Mouse (Mus musculus) embryonic facial prominence, embryonic 11.5 days (tissue): ENCODE measurements around the gene Sec61b. TPM values are rescaled to one million over a fixed set of nuclear protein-coding genes. Genes with fewer than 3 reads are reported as not detected.

Experiments used
- ATAC-seq: fragments of 200-750 bp; cut with Nextera tagmentation; replicated peaks from 2 replicates; pipeline ENCODE4 v1.8.0; 2017; ENCODE audit warnings: low read depth; ENCODE audit not compliant: insufficient number of reproducible peaks, low FRiP score, low TSS enrichment
- DNase-seq: peaks from one replicate; pipeline ENCODE4 v3.0.0-alpha.2; 2015; ENCODE audit warnings: low spot score
- H3K27ac ChIP-seq: fragments of 300-500 bp; sonication (generic); replicated peaks from 2 replicates; pipeline ENCODE4 v1.5.1; 2014; ENCODE audit warnings: mild to moderate bottlenecking, low read depth, low read length, control low read depth
- H3K27me3 ChIP-seq: fragments of 300-500 bp; sonication (generic); 2 replicates; pipeline ENCODE4 v1.6.1; 2014; ENCODE audit warnings: mild to moderate bottlenecking, low read length, moderate library complexity, mixed read lengths; ENCODE audit not compliant: control insufficient read depth, insufficient read depth
- H3K36me3 ChIP-seq: fragments of 300-500 bp; sonication (generic); replicated peaks from 2 replicates; pipeline ENCODE4 v1.6.1; 2014; ENCODE audit warnings: low read depth, mild to moderate bottlenecking, low read length, moderate library complexity, mixed read lengths; ENCODE audit not compliant: control insufficient read depth, insufficient read depth
- H3K4me1 ChIP-seq: fragments of 300-500 bp; sonication (generic); 2 replicates; pipeline ENCODE4 v1.6.1; 2014; ENCODE audit warnings: low read length, mixed read lengths; ENCODE audit not compliant: control insufficient read depth, insufficient read depth
- H3K4me2 ChIP-seq: fragments of 300-500 bp; sonication (generic); 2 replicates; pipeline ENCODE4 v1.6.1; 2014; ENCODE audit warnings: low read depth, mild to moderate bottlenecking, control low read depth, low read length, moderate library complexity
- H3K4me3 ChIP-seq: fragments of 300-500 bp; sonication (generic); 2 replicates; pipeline ENCODE4 v1.5.1; 2014; ENCODE audit warnings: low read depth, low read length, control low read depth
- H3K9ac ChIP-seq: fragments of 300-500 bp; sonication (generic); replicated peaks from 2 replicates; pipeline ENCODE4 v1.6.1; 2014; ENCODE audit warnings: mild to moderate bottlenecking, control low read depth, low read length
- H3K9me3 ChIP-seq: fragments of 300-500 bp; sonication (generic); replicated peaks from 2 replicates; pipeline ENCODE4 v1.6.1; 2016; ENCODE audit warnings: mild to moderate bottlenecking, low read length, inconsistent platforms, mixed read lengths; ENCODE audit not compliant: control insufficient read depth
- WGBS: fragments of 180-500 bp; shearing (Covaris S2); extraction: QIAGEN DNeasy Blood & Tissue Kit; methylation state at CpG from one replicate; pipeline ENCODE4 v1.1.7; 2014; 5-methylcytosine and 5-hydroxymethylcytosine counted together
- polyA plus RNA-seq: library from polyadenylated mRNA; unstranded; fragments of >200 nt; fragmentation: Nextera tagmentation; extraction: Ambion mirVana; gene quantifications from 2 replicates; pipeline ENCODE4 v1.2.1, GENCODE M21; 2014

Gene Sec61b
- polyA plus RNA-seq, 1 experiment from 2014 or later = 391 TPM

GRCm38 (mm10) chr4:47435566-47436360 is 38.7 kb upstream of the Sec61b start:
- no peak for DNase-seq
- no peak overlapping the region for H3K4me3 ChIP-seq
- H3K27ac ChIP-seq = no peak overlapping the region
- H3K4me1 ChIP-seq = no peaks in the 10 kb centered on the region
- ATAC-seq = no peak
- no peaks in the 10 kb centered on the region for H3K27me3 ChIP-seq
- 79% methylated on average over 28 of the region's 28 CpGs for WGBS
- no peak overlapping the region for H3K9ac ChIP-seq
- H3K9me3 ChIP-seq = no peaks in the 10 kb centered on the region
- H3K36me3 ChIP-seq = no peaks in the 10 kb centered on the region
- H3K4me2 ChIP-seq = no peak overlapping the region

DNA sequence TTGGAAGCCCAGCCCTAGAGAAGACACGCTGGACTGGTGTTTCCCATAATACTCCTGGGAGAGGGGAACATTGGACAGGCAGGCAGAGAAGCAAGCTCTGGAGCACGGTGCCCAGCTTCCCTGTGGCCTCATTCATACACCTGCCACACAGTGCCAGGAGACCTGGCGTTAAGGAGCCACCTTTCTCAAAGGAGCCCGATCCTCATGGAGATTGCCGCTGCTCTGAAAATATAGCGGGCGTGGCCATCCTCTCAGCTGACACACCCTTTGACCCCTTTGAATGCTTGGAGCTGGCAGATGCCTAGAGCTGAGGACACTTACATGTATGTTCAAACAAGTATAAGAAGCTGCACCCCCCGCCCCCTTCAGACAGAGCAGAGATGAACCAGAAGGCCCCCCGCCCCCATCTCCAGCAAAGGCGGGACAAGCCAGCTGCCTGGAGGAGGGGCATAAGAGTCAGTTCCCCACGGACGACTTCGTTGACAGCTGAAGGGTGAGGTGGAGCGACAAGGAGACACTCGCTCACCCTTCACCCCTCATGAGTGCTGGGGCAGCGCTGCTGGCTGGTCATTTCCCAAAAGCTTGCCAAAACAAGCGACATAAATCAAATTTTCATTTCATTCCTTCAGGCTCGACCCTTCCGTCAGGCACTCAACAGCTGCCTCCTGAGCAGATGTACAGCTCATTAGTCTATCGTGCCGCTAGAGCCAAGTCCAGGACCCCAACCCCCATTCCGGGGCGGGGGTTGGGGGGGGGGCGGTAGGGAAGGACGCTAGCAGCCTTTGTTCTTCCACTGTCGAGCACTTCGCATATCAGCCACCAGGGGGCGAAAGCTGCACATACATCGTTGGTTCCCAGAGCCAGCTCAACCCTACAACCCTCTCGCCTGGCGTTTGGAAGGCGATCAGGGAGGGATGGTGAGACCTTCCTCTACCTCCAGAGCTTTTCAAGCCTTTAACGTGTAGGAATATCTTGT is 36.8 kb upstream of the Sec61b start:
- H3K27ac ChIP-seq = no peak overlapping the region
- peak; percentile 97 for DNase-seq
- ATAC-seq = peak; percentile 79
- H3K4me1 ChIP-seq = no peaks in the 10 kb centered on the region
- H3K4me3 ChIP-seq = peak overlapping the region; percentile 33
- H3K36me3 ChIP-seq = no peaks in the 10 kb centered on the region
- no peaks in the 10 kb centered on the region for H3K27me3 ChIP-seq
- H3K4me2 ChIP-seq = peak overlapping the region; percentile 51
- under 1% methylated on average over 33 of the region's 33 CpGs for WGBS
- H3K9me3 ChIP-seq = no peaks in the 10 kb centered on the region
- H3K9ac ChIP-seq = peak overlapping the region; percentile 67

DNA sequence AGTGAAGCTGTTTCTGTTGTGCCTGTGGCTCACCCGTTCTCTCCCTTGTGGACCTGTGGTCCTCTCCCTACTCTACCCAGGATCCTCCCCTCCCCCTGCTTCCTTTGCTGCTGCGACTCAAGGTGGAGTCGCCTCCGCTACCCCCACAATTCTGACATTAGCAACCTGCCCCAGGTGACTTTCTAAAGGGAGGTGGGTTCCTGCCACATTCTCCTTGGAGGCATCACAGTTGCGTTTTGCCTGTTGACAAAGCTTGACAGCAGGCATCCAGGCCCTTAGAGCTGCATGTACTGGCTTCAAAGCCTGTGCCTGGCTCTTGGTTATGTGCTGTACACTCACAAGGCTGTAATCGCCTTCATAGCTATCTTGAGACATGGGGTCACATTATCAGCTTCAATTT is 35.5 kb upstream of the Sec61b start:
- no peak overlapping the region for H3K4me2 ChIP-seq
- ATAC-seq (no peak), DNase-seq (no peak)
- H3K4me1 ChIP-seq = no peaks in the 10 kb centered on the region
- H3K9me3 ChIP-seq = no peaks in the 10 kb centered on the region
- no peak overlapping the region for H3K27ac ChIP-seq
- H3K9ac ChIP-seq = no peak overlapping the region
- no peaks in the 10 kb centered on the region for H3K36me3 ChIP-seq
- H3K4me3 ChIP-seq = no peak overlapping the region
- no peaks in the 10 kb centered on the region for H3K27me3 ChIP-seq
- 77% methylated on average over 6 of the region's 6 CpGs for WGBS

- Histone ChIP-seq H3K27me3 (no peaks in the 10 kb centered on the region), H3K9me3 (no peaks in the 10 kb centered on the region), H3K36me3 (no peaks in the 10 kb centered on the region), H3K4me2 (no peak overlapping the region), H3K4me1 (no peaks in the 10 kb centered on the region), H3K27ac (no peak overlapping the region), H3K4me3 (no peak overlapping the region), H3K9ac (no peak overlapping the region)
- WGBS = 92% methylated on average over 11 of the region's 11 CpGs
- ATAC-seq = no peak
- no peak for DNase-seq
Measured at GRCm38 (mm10) chr4:47440951-47441350, 33.5 kb upstream of the Sec61b start.

DNA sequence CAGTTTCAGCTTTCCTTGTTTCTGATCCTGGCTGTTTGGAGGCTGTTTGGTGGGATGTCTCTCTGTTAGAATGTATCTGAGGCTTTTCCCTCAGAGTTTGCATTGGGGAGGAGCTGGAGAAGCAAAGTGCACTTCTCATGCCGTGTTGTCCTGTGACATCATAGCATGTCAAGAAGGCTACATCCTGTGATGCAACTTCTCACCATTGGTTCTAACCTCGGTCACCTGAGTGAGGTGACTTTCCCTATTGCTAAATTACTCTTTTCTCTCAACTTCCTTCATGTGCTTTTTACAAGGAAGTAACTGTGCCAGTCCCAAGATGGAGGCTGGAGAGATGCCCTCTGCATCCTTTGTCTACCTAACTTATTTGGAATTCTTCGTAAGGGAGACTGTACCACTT is 25.9 kb upstream of the Sec61b start:
- Histone ChIP-seq H3K36me3 (no peaks in the 10 kb centered on the region), H3K4me3 (no peak overlapping the region), H3K27me3 (no peaks in the 10 kb centered on the region), H3K4me1 (no peaks in the 10 kb centered on the region), H3K9me3 (no peaks in the 10 kb centered on the region), H3K27ac (no peak overlapping the region), H3K9ac (no peak overlapping the region), H3K4me2 (no peak overlapping the region)
- 91% methylated on average over 3 of the region's 3 CpGs for WGBS
- no peak for ATAC-seq
- no peak for DNase-seq

DNA sequence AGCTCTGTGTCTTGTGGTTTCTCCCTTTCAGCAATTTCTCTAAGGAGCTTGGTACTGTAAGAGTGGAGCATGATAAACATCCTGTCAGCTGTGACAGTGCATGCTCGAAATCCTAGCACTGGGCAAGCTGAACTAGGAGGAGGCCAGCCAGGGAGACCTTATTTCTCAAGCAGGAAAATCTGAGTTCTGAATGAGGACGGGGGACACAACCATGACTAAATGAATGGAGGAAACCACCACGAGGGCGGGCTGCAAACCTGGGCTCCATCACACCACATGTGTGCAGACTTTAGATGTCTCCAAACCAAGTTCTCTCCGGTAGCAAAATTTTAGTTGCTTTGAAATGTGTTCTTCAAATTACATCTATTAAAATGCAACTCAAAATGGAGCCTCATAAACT is 25.3 kb upstream of the Sec61b start:
- no peaks in the 10 kb centered on the region for H3K27me3 ChIP-seq
- no peaks in the 10 kb centered on the region for H3K36me3 ChIP-seq
- WGBS = 49% methylated on average over 5 of the region's 5 CpGs
- no peaks in the 10 kb centered on the region for H3K9me3 ChIP-seq
- no peak overlapping the region for H3K4me2 ChIP-seq
- H3K27ac ChIP-seq = no peak overlapping the region
- H3K4me3 ChIP-seq = no peak overlapping the region
- no peaks in the 10 kb centered on the region for H3K4me1 ChIP-seq
- H3K9ac ChIP-seq = no peak overlapping the region
- ATAC-seq = no peak
- DNase-seq = no peak

DNA sequence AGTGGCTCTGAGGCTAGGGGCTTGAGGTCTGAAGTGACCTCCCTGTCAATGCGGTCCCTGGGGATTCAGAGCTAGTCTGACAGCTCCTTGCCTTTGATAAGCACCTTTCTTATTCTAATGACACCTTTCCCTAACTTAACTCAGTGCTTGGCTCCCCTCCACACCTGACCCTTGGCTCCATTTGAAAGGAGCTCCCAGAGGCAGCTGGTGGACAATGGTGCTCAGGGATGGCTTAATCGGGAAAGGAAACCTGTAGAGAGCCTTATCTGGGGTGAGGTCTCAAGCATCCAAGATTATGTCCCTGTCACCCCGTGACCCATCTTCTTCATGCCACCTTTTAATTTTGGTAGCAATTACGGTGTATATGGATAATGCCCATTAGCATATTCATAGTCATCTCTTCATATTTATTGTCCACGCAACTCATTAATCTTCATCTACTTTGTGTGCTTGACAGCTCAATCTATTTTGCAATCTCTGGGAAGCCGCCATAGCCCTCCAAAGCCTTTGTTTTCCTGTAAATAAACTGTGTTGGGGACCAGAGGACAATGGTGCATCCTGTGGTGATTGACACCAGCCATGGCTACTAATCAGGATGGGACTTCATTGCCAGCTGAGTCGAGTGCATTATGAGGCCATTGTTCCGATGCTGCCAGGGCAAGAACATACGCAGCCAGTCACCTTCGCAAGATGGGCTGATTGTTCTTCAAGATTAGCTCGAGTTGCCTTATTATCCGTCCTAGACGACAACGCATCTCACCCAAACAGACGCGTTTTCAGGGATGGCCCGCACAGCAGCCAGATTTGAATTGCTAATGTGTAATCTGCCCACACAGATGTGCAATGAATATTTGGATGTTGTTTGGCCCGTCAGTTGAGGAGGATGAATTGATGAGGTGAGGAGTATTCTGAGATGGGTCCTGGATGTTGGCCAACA is 24.6 kb upstream of the Sec61b start:
- no peak overlapping the region for H3K9ac ChIP-seq
- ATAC-seq (no peak; the same call in 1 of the 2 replicates), DNase-seq (no peak)
- H3K4me2 ChIP-seq = no peak overlapping the region
- H3K4me3 ChIP-seq = no peak overlapping the region
- no peak overlapping the region for H3K27ac ChIP-seq
- H3K9me3 ChIP-seq = no peaks in the 10 kb centered on the region
- H3K27me3 ChIP-seq = no peaks in the 10 kb centered on the region
- no peaks in the 10 kb centered on the region for H3K4me1 ChIP-seq
- no peaks in the 10 kb centered on the region for H3K36me3 ChIP-seq
- 25% methylated on average over 18 of the region's 18 CpGs for WGBS
